Mouse (Mus musculus) CH12.LX (cell line): ENCODE results near the gene Ap1g1. TPM values are rescaled to one million over a fixed set of nuclear protein-coding genes. Genes with fewer than 3 reads are reported as not detected.
A peak's percentile ranks its signal among the peaks of the same experiment; 100 is the strongest.

Source experiments
- DNase-seq: peaks from one replicate; pipeline ENCODE4 v3.0.0-alpha.2; 2013; ENCODE audit errors: extremely low read depth
- H3K27ac ChIP-seq: 2 replicates; pipeline ENCODE4 v1.5.1; 2012; ENCODE audit warnings: low read depth, mild to moderate bottlenecking, control low read depth, moderate library complexity; ENCODE audit not compliant: insufficient read depth
- H3K27me3 ChIP-seq: replicated peaks from 2 replicates; pipeline ENCODE3; 2012; ENCODE audit warnings: inconsistent platforms
- H3K36me3 ChIP-seq, 2 experiments: replicated peaks in 1 of 2; 2 replicates each; pipeline versions ENCODE3 to v1.6.1; 2012; ENCODE audit warnings: inconsistent platforms in 1 of 2, low read length in 1 of 2, mild to moderate bottlenecking in 1 of 2, mixed read lengths in 1 of 2, moderate library complexity in 1 of 2; ENCODE audit not compliant: control insufficient read depth in 1 of 2, insufficient read depth in 1 of 2
- H3K4me1 ChIP-seq, 2 experiments: 2 replicates each; pipeline ENCODE4 v1.6.1; 2012; ENCODE audit warnings: inconsistent platforms in 1 of 2, moderate library complexity in 1 of 2; ENCODE audit not compliant: insufficient read depth in 2 of 2, control insufficient read depth in 1 of 2
- H3K4me2 ChIP-seq: 2 replicates; pipeline ENCODE4 v1.6.1; 2012; ENCODE audit warnings: low read depth, mild to moderate bottlenecking, control low read depth; ENCODE audit not compliant: poor library complexity, insufficient read depth, severe bottlenecking
- H3K4me3 ChIP-seq, 3 experiments: fragments of 150-350 bp in 1 of 3; sonication (generic) in 1 of 3; replicated peaks in 1 of 3; 2 replicates each; pipeline versions ENCODE3 to v1.5.1; 2011 to 2012; ENCODE audit warnings: low read depth in 2 of 3, low read length in 2 of 3, mild to moderate bottlenecking in 2 of 3, moderate library complexity in 2 of 3, control low read depth in 1 of 3, improper control_type of control experiment in 1 of 3, inconsistent platforms in 1 of 3, mixed read lengths in 1 of 3; ENCODE audit not compliant: poor library complexity in 1 of 3
- H3K79me2 ChIP-seq: replicated peaks from 2 replicates; pipeline ENCODE4 v1.6.1; 2012; ENCODE audit warnings: mild to moderate bottlenecking, moderate library complexity; ENCODE audit not compliant: control insufficient read depth, poor library complexity, insufficient read depth, severe bottlenecking; ENCODE audit errors: extremely low read depth
- H3K9ac ChIP-seq: 2 replicates; pipeline ENCODE4 v1.6.1; 2012; ENCODE audit warnings: low read depth, mild to moderate bottlenecking, control low read depth, moderate library complexity; ENCODE audit not compliant: insufficient read depth
- H3K9me3 ChIP-seq: replicated peaks from 2 replicates; pipeline ENCODE3; 2012; ENCODE audit warnings: low read length, inconsistent platforms, mixed read lengths
- CHD1 ChIP-seq: IDR thresholded peaks from 2 replicates; pipeline ENCODE4 v1.6.1; 2012; ENCODE audit warnings: low read depth, low read length, improper control_type of control experiment, inconsistent platforms
- E2F4 ChIP-seq: IDR thresholded peaks from 2 replicates; pipeline ENCODE4 v1.6.1; 2011; ENCODE audit warnings: low read depth, low read length, improper control_type of control experiment; ENCODE audit not compliant: insufficient replicate concordance
- ELF1 ChIP-seq: IDR thresholded peaks from 2 replicates; pipeline ENCODE4 v1.6.1; 2014; ENCODE audit warnings: low read depth, mild to moderate bottlenecking, inconsistent platforms, low read length, improper control_type of control experiment
- EP300 ChIP-seq: IDR thresholded peaks from 2 replicates; pipeline ENCODE4 v1.6.1; 2011; ENCODE audit warnings: low read length, improper control_type of control experiment
- ETS1 ChIP-seq: conservative IDR thresholded peaks from 2 replicates; pipeline ENCODE4 v1.6.1; 2012; ENCODE audit warnings: low read depth, mild to moderate bottlenecking, inconsistent platforms, low read length, improper control_type of control experiment, moderate library complexity
- HCFC1 ChIP-seq: IDR thresholded peaks from 2 replicates; pipeline ENCODE4 v1.6.1; 2012; ENCODE audit warnings: low read depth, mild to moderate bottlenecking, inconsistent platforms, low read length, improper control_type of control experiment
- JUN ChIP-seq: IDR thresholded peaks from 2 replicates; pipeline ENCODE4 v1.6.1; 2011; ENCODE audit warnings: low read depth, mild to moderate bottlenecking, low read length, improper control_type of control experiment, moderate library complexity; ENCODE audit not compliant: insufficient read depth
- JUND ChIP-seq: conservative IDR thresholded peaks from 2 replicates; pipeline ENCODE4 v1.6.1; 2011; ENCODE audit warnings: low read depth, low read length, improper control_type of control experiment
- MAX ChIP-seq: IDR thresholded peaks from 2 replicates; pipeline ENCODE4 v1.6.1; 2011; ENCODE audit warnings: low read length, improper control_type of control experiment
- MAZ ChIP-seq: IDR thresholded peaks from 2 replicates; pipeline ENCODE4 v1.6.1; 2012; ENCODE audit warnings: low read depth, mild to moderate bottlenecking, inconsistent platforms, low read length, improper control_type of control experiment, moderate library complexity
- MEF2A ChIP-seq: IDR thresholded peaks from 2 replicates; pipeline ENCODE4 v1.6.1; 2014; ENCODE audit warnings: low read depth, mild to moderate bottlenecking, inconsistent platforms, low read length, improper control_type of control experiment, borderline replicate concordance
- POLR2A ChIP-seq: IDR thresholded peaks from 2 replicates; pipeline ENCODE4 v1.6.1; 2011; ENCODE audit warnings: low read depth, mild to moderate bottlenecking, improper control_type of control experiment, low read length
- RAD21 ChIP-seq: IDR thresholded peaks from 2 replicates; pipeline ENCODE4 v1.6.1; 2011; ENCODE audit warnings: low read depth, mild to moderate bottlenecking, low read length, improper control_type of control experiment, moderate library complexity
- RCOR1 ChIP-seq: conservative IDR thresholded peaks from 2 replicates; pipeline ENCODE4 v1.6.1; 2012; ENCODE audit warnings: low read depth, mild to moderate bottlenecking, inconsistent platforms, low read length, improper control_type of control experiment
- SIN3A ChIP-seq: IDR thresholded peaks from 2 replicates; pipeline ENCODE4 v1.6.1; 2012; ENCODE audit warnings: low read length, improper control_type of control experiment, inconsistent platforms
- TCF12 ChIP-seq: IDR thresholded peaks from 2 replicates; pipeline ENCODE4 v1.6.1; 2014; ENCODE audit warnings: low read depth, mild to moderate bottlenecking, inconsistent platforms, low read length, improper control_type of control experiment
- UBTF ChIP-seq: IDR thresholded peaks from 2 replicates; pipeline ENCODE4 v1.6.1; 2012; ENCODE audit warnings: low read depth, mild to moderate bottlenecking, inconsistent platforms, low read length, improper control_type of control experiment, moderate library complexity
- USF2 ChIP-seq: conservative IDR thresholded peaks from 2 replicates; pipeline ENCODE4 v1.6.1; 2011; ENCODE audit warnings: low read depth, low read length, improper control_type of control experiment
- ZC3H11A ChIP-seq: IDR thresholded peaks from 2 replicates; pipeline ENCODE4 v1.6.1; 2012; ENCODE audit warnings: low read depth, mild to moderate bottlenecking, inconsistent platforms, low read length, improper control_type of control experiment
- ZMIZ1 ChIP-seq: IDR thresholded peaks from 2 replicates; pipeline ENCODE4 v1.6.1; 2012; ENCODE audit warnings: low read depth, mild to moderate bottlenecking, inconsistent platforms, low read length, improper control_type of control experiment
- ZNF384 ChIP-seq: IDR thresholded peaks from 2 replicates; pipeline ENCODE4 v1.6.1; 2012; ENCODE audit warnings: low read depth, low read length, improper control_type of control experiment, inconsistent platforms
- dilution Hi-C: fragments of 300-500 bp; cut with MboI; formaldehyde crosslinking; loops from 2 replicates; pipeline ENCODE4 v1.14.3; 2020; ENCODE audit warnings: low sequenced_read_pairs; ENCODE audit not compliant: extremely low pct_unique_long_range_greater_than_20kb, extremely low pct_ligation_motif_present
- in situ Hi-C: fragments of 300-500 bp; cut with MboI; formaldehyde crosslinking; loops from 3 replicates; pipeline ENCODE4 v1.14.3; 2019; ENCODE audit warnings: low sequenced_read_pairs, low pct_ligation_motif_present, low pct_unique_long_range_greater_than_20kb, mixed read lengths
- polyA plus RNA-seq: library from polyadenylated mRNA; unstranded; fragments of >175 nt; gene quantifications from 2 replicates; pipeline ENCODE4 v1.2.1, GENCODE M21; 2012; ENCODE audit warnings: low read depth; ENCODE audit not compliant: insufficient read length
- total RNA-seq, 2 experiments: library from RNA; depleted of rRNA; stranded (reverse); fragments of 300-350 nt in 1 of 2; fragments of >200 nt in 1 of 2; gene quantifications; 2 replicates each; pipeline ENCODE4 v1.2.3; 2012 to 2014

Ap1g1 gene
- total and polyA plus RNA-seq, 3 experiments, result 29.5 to 60.4 (median 40.8) TPM

DNA sequence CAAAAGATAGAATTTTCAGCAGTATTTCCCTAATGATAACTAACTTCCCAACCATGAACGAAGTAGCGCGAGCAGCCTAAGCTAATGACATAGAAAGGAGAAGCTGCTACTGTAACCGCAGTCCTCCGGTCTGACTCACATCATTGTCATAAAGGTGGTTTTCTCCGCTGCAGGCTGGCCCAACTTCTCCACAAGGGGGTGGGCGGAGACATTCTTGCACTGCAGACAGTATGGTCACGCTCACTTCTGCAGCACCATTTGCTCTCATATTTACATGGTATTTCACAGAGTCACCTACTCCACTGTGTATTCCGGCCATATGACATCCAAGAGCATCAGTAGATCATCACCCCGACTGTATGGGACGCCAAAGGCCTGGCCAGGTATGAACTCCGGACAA is 27.7 kb upstream of the Ap1g1 start (continued):
- peak; percentile 25 for TF ChIP-seq JUN
- peak; percentile 82 for TF ChIP-seq ETS1
- peak; percentile 81 for TF ChIP-seq TCF12
- peak; percentile 81 for TF ChIP-seq EP300
- TF ChIP-seq UBTF, result no peak
- TF ChIP-seq POLR2A, result peak; percentile 55
- TF ChIP-seq ZC3H11A, result no peak
- TF ChIP-seq HCFC1, result no peak; the same call in none of the 2 replicates
- peak; percentile 53; the same call in 1 of the 2 replicates for TF ChIP-seq SIN3A
- TF ChIP-seq USF2, result no peak
- TF ChIP-seq ZMIZ1, result no peak
- peak; percentile 57; the same call in 1 of the 2 replicates for TF ChIP-seq MEF2A
- TF ChIP-seq JUND, result peak; percentile 50
- peak; percentile 59; the same call in 1 of the 2 replicates for TF ChIP-seq MAX
- TF ChIP-seq, all 38 proteins: peak for 22

DNA sequence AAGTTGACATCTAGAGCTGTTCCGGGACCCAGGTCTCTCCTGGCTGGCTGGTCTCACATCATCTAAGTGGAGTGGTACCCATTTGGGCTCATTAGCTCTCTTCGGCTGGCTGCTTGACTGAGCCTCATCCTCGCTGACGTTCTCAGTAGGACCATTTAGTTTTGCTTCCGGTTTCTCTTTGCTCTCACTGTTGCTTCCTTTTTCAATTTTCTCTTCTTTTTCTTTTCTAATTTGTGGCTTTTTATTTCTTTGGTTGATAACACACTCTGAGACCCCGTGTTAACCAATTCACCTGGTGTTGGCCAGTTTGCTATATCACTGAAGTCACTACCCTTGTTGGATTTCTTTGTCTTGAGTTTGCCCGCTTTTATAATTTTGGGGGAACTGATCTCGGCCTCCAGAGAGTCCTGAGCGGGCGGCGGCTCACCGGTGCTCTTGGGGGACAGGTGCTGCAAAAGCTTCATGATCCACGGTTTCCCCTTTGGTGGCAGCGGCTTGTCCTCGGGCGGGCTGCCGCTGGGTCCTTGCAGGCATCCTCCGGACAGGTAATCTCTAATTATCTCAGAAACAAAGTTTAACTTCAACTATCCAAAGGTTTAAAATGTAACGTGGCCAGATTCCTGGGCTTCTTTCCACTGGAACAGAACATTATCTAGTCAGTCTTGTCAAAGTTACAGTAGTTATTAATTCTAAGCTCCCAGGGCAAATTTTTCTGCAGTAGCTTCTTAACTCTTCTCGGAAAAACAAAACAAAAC is 26.4 kb upstream of the Ap1g1 start:
- Histone ChIP-seq H3K9me3 (peaks cover 2% of the 10 kb centered on the region), H3K27ac (no peak overlapping the region), H3K79me2 (no peaks in the 10 kb centered on the region; the same call in 1 of the 2 replicates), H3K27me3 (no peaks in the 10 kb centered on the region), H3K4me2 (peak overlapping the region; percentile 95), H3K4me1 (peaks cover 6 to 30% of the 10 kb centered on the region in 2 experiments), H3K4me3 (peak overlapping the region; percentile 10 to 46 (median 43)), H3K36me3 (peaks cover 0 to 5% of the 10 kb centered on the region in 2 experiments), H3K9ac (peak overlapping the region; percentile 39)
- TF ChIP-seq E2F4 (no peak), USF2 (no peak), ELF1 (peak; percentile 61)
- dilution Hi-C loops (no loop called here), in situ Hi-C loops (no loop called here)
- DNase-seq, result no peak

DNA sequence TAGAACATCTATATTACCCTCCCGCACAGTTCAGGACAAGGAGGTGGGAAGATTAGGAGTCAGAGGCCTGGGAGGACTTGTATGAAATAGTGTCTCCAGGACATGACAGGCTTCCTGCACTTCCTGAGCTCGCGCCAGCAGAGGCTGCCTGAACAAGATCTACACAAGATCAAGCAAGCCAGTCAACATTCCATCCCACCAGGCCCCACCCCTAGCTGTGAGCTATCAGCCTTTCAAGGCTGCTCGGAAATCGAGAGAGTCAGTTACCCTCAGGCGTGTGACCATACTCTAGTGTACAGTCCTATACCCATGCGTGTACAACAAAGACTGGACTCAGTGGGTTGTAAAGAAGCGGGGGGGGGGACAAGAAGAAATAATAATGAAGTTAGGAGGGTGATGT is 23.7 kb upstream of the Ap1g1 start:
- H3K9ac ChIP-seq, result no peak overlapping the region
- peaks cover 3 to 14% of the 10 kb centered on the region in 2 experiments for H3K4me1 ChIP-seq
- no peak for TF ChIP-seq CHD1
- TF ChIP-seq MEF2A, result no peak
- TF ChIP-seq POLR2A, result no peak
- no peak for TF ChIP-seq SIN3A
- TF ChIP-seq RCOR1, result no peak
- TF ChIP-seq RAD21, result no peak
- no peak for TF ChIP-seq ZMIZ1
- no peak for TF ChIP-seq HCFC1
- no peak for TF ChIP-seq MAZ
- no peak for TF ChIP-seq ZNF384
- TF ChIP-seq, all 38 proteins: peak for 0
- Histone ChIP-seq H3K4me3 (no peak overlapping the region), H3K4me2 (no peak overlapping the region), H3K27ac (no peak overlapping the region), H3K79me2 (no peaks in the 10 kb centered on the region; the same call in 1 of the 2 replicates), H3K36me3 (peaks cover 0 to 6% of the 10 kb centered on the region in 2 experiments), H3K27me3 (no peaks in the 10 kb centered on the region), H3K9me3 (peaks cover 2% of the 10 kb centered on the region)
- dilution Hi-C loops, result no loop called here
- no peak for DNase-seq
- in situ Hi-C loops, result no loop called here
